7 mouse cellular contexts compared by ENCODE assay signal in the genomic region with DNA sequence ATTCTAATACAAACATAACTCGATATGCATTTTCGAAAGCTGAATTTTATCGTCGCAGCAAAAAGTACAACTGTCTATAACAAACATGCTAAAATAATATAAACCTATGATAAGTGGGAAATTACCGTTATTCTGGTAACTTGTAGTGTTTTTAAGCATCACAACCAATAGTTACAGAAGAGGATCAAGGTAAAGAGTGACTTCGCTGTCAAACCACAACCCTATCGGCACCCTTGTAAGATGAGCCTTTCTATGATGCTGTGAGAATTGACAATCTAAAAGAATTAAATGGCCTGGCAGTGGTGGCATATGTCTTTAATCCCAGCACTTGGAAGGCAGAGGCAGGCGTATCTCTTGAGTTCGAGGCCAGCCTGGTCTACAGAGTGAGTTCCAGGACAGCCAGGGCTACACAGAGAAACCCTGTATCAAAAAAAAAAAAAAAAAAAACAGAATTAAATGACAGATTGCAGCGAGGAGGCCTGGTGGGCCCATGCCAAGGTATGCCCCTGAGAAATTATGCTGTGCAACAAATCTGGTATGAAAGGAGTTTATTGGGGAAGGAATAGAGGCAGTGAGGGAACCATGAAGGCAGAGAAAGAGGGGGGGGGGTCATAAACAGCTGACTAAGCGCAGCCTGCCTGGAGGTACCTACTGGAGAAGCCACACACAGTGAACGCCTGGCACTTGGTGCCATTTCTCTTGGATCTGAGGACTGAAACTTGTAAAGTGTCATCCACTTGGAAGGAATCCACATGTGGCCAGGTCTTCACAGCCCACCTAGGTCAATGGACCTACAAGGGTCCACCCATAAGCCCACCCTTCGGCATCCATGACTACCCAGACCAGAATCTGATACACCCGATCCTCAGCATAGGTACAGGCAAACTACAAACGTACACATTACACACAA. TPM values are rescaled to one million over a fixed set of nuclear protein-coding genes. Genes with fewer than 3 reads are reported as not detected.
DNase-seq lines count a peak whose midpoint lies in the region; ATAC-seq and TF ChIP-seq lines count a peak whose summit lies in the region.

No protein-coding gene starts in this region.

- DNase-seq in lung, postnatal 14 days, result no peak
- no peak for DNase-seq in hindbrain, postnatal 0 days (ENCODE audit: low spot score)
- no peak for DNase-seq in midbrain, postnatal 0 days (ENCODE audit: low spot score)
- DNase-seq in right cerebral cortex, adult 18-20 months, result no peak
- no peak for DNase-seq in spleen, adult 12 weeks (ENCODE audit: low spot score)

- peak overlapping the region; percentile 96 for H3K27ac ChIP-seq in lung, embryonic 15.5 days
- peak overlapping the region; percentile 81 for H3K27ac ChIP-seq in embryonic facial prominence, embryonic 15.5 days (replicated peaks)
- peak overlapping the region; percentile 72 for H3K27ac ChIP-seq in hindbrain, postnatal 0 days
- H3K27ac ChIP-seq in midbrain, postnatal 0 days (ENCODE audit: low read depth, low read length), result peak overlapping the region; percentile 79

- H3K4me2 ChIP-seq in lung, embryonic 15.5 days, result peak overlapping the region; percentile 79
- peak overlapping the region; percentile 76 for H3K4me2 ChIP-seq in embryonic facial prominence, embryonic 15.5 days (replicated peaks)
- peak overlapping the region; percentile 87 for H3K4me2 ChIP-seq in hindbrain, postnatal 0 days (ENCODE audit: low read depth, low read length)
- H3K4me2 ChIP-seq in midbrain, postnatal 0 days (ENCODE audit: low read depth, low read length, poor library complexity, severe bottlenecking), result peak overlapping the region; percentile 36; the same call in 1 of the 2 replicates

- no peak for ATAC-seq in lung, embryonic 15.5 days (ENCODE audit: borderline replicate concordance, extremely low read depth, low FRiP score, low TSS enrichment)
- no peak for ATAC-seq in embryonic facial prominence, embryonic 15.5 days (ENCODE audit: insufficient number of reproducible peaks, low FRiP score, low TSS enrichment, low read depth)
- no peak for ATAC-seq in hindbrain, postnatal 0 days
- no peak for ATAC-seq in midbrain, postnatal 0 days (ENCODE audit: low FRiP score)

- WGBS in lung, embryonic 15.5 days, result 63% methylated on average over 15 of the region's 15 CpGs
- WGBS in embryonic facial prominence, embryonic 15.5 days, result 62% methylated on average over 15 of the region's 15 CpGs
- WGBS in hindbrain, postnatal 0 days, result 64% methylated on average over 15 of the region's 15 CpGs
- 66% methylated on average over 15 of the region's 15 CpGs for WGBS in midbrain, postnatal 0 days

- peak overlapping the region; percentile 74 for H3K4me3 ChIP-seq in lung, embryonic 15.5 days
- peak overlapping the region; percentile 74 for H3K4me3 ChIP-seq in embryonic facial prominence, embryonic 15.5 days (replicated peaks)
- peak overlapping the region; percentile 59 for H3K4me3 ChIP-seq in hindbrain, postnatal 0 days (ENCODE audit: low read length)
- H3K4me3 ChIP-seq in midbrain, postnatal 0 days (ENCODE audit: low read depth, low read length), result peak overlapping the region; percentile 22; the same call in 1 of the 2 replicates

- TF ChIP-seq CTCF in hindbrain, postnatal 0 days (IDR thresholded peaks at IDR 0.05; ENCODE audit: low read depth), result no peak
- no peak for TF ChIP-seq CTCF in midbrain, postnatal 0 days (IDR thresholded peaks at IDR 0.05)

- peaks cover 63% of the 10 kb centered on the region for H3K4me1 ChIP-seq in lung, embryonic 15.5 days
- H3K4me1 ChIP-seq in embryonic facial prominence, embryonic 15.5 days, result peaks cover 67% of the 10 kb centered on the region
- H3K4me1 ChIP-seq in hindbrain, postnatal 0 days (ENCODE audit: insufficient read depth, low read length), result peaks cover 40% of the 10 kb centered on the region
- peaks cover 8% of the 10 kb centered on the region; the same call in 1 of the 2 replicates for H3K4me1 ChIP-seq in midbrain, postnatal 0 days (ENCODE audit: insufficient read depth, low read length)

- no peaks in the 10 kb centered on the region for H3K9me3 ChIP-seq in lung, embryonic 15.5 days
- no peaks in the 10 kb centered on the region for H3K9me3 ChIP-seq in embryonic facial prominence, embryonic 15.5 days (replicated peaks)
- H3K9me3 ChIP-seq in hindbrain, postnatal 0 days (ENCODE audit: low read length), result no peaks in the 10 kb centered on the region
- no peaks in the 10 kb centered on the region for H3K9me3 ChIP-seq in midbrain, postnatal 0 days (ENCODE audit: low read length)

- no peaks in the 10 kb centered on the region for H3K27me3 ChIP-seq in lung, embryonic 15.5 days
- H3K27me3 ChIP-seq in embryonic facial prominence, embryonic 15.5 days, result no peaks in the 10 kb centered on the region
- no peaks in the 10 kb centered on the region for H3K27me3 ChIP-seq in hindbrain, postnatal 0 days (ENCODE audit: insufficient read depth, low read length)
- no peaks in the 10 kb centered on the region for H3K27me3 ChIP-seq in midbrain, postnatal 0 days (ENCODE audit: insufficient read depth, low read length)

- no peak overlapping the region for H3K9ac ChIP-seq in lung, embryonic 15.5 days
- 0 out of 2 replicates have a peak overlapping the region, but pooled peaks have one; percentile 12 for H3K9ac ChIP-seq in embryonic facial prominence, embryonic 15.5 days
- H3K9ac ChIP-seq in hindbrain, postnatal 0 days (replicated peaks; ENCODE audit: low read length), result 0 out of 2 replicates have a peak overlapping the region, but pooled peaks have one; percentile 4
- 0 out of 2 replicates have a peak overlapping the region, but pooled peaks have one; percentile 13 for H3K9ac ChIP-seq in midbrain, postnatal 0 days (replicated peaks; ENCODE audit: low read length, poor library complexity, severe bottlenecking)

- H3K36me3 ChIP-seq in lung, embryonic 15.5 days, result 0 out of 2 replicates have a peak, but pooled peaks cover under 1% of the 10 kb centered on the region
- 0 out of 2 replicates have a peak, but pooled peaks cover under 1% of the 10 kb centered on the region for H3K36me3 ChIP-seq in embryonic facial prominence, embryonic 15.5 days
- H3K36me3 ChIP-seq in hindbrain, postnatal 0 days (ENCODE audit: insufficient read depth, low read length), result no peaks in the 10 kb centered on the region
- H3K36me3 ChIP-seq in midbrain, postnatal 0 days (ENCODE audit: insufficient read depth, low read length), result no peaks in the 10 kb centered on the region

RNA-seq across cellular contexts. Expression of a gene that starts 0.8 kb away (rescaled TPM):
- polyA plus RNA-seq in lung, embryonic 15.5 days (2015; fragmentation: Nextera tagmentation; extraction: Ambion mirVana), result 70.8 and 75.2 TPM in 2 replicates
- polyA plus RNA-seq in embryonic facial prominence, embryonic 15.5 days (2015; fragmentation: Nextera tagmentation; extraction: Ambion mirVana), result 61.3 and 67.3 TPM in 2 replicates
- 0.93 and 5.0 TPM in 2 replicates for total RNA-seq in hindbrain, postnatal 0 days (2014; rRNA removed)
- 59.5 and 64.8 TPM in 2 replicates for polyA plus RNA-seq in hindbrain, postnatal 0 days (2015; fragmentation: Nextera tagmentation; extraction: Ambion mirVana)
- total RNA-seq in midbrain, postnatal 0 days (2014; rRNA removed), result 3.2 and 4.3 TPM in 2 replicates
- 41.6 and 47.5 TPM in 2 replicates for polyA plus RNA-seq in midbrain, postnatal 0 days (2015; fragmentation: Nextera tagmentation; extraction: Ambion mirVana)

RNA-seq across cellular contexts. Expression of a gene that starts 1.3 kb away (rescaled TPM):
- 451 and 472 TPM in 2 replicates for polyA plus RNA-seq in lung, embryonic 15.5 days (2015; fragmentation: Nextera tagmentation; extraction: Ambion mirVana)
- 393 and 421 TPM in 2 replicates for polyA plus RNA-seq in embryonic facial prominence, embryonic 15.5 days (2015; fragmentation: Nextera tagmentation; extraction: Ambion mirVana)
- total RNA-seq in hindbrain, postnatal 0 days (2014; rRNA removed), result 209 and 236 TPM in 2 replicates
- 203 and 204 TPM in 2 replicates for polyA plus RNA-seq in hindbrain, postnatal 0 days (2015; fragmentation: Nextera tagmentation; extraction: Ambion mirVana)
- 132 and 171 TPM in 2 replicates for total RNA-seq in midbrain, postnatal 0 days (2014; rRNA removed)
- polyA plus RNA-seq in midbrain, postnatal 0 days (2015; fragmentation: Nextera tagmentation; extraction: Ambion mirVana), result 132 and 144 TPM in 2 replicates

RNA-seq across cellular contexts. Expression of a gene that starts 38.9 kb away (rescaled TPM):
- 45.3 and 53.6 TPM in 2 replicates for polyA plus RNA-seq in lung, embryonic 15.5 days (2015; fragmentation: Nextera tagmentation; extraction: Ambion mirVana)
- 50.6 and 66.2 TPM in 2 replicates for polyA plus RNA-seq in embryonic facial prominence, embryonic 15.5 days (2015; fragmentation: Nextera tagmentation; extraction: Ambion mirVana)
- total RNA-seq in hindbrain, postnatal 0 days (2014; rRNA removed), result 31.2 and 35.4 TPM in 2 replicates
- 10.5 and 11.5 TPM in 2 replicates for polyA plus RNA-seq in hindbrain, postnatal 0 days (2015; fragmentation: Nextera tagmentation; extraction: Ambion mirVana)
- total RNA-seq in midbrain, postnatal 0 days (2014; rRNA removed), result 25.5 and 31.4 TPM in 2 replicates
- 9.0 and 11.7 TPM in 2 replicates for polyA plus RNA-seq in midbrain, postnatal 0 days (2015; fragmentation: Nextera tagmentation; extraction: Ambion mirVana)

Comparison
In these comparisons a context has a peak if more than half of its experiments do, and no peak if none do; other contexts are left out.
1. H3K4me2 ChIP-seq: peak in every context shown above with its lines; median percentile 87 in hindbrain, postnatal 0 days; 79 in lung, embryonic 15.5 days; 76 in embryonic facial prominence, embryonic 15.5 days; 36 in midbrain, postnatal 0 days.
2. H3K4me3 ChIP-seq: peak in every context shown above with its lines; median percentile 74 in lung, embryonic 15.5 days; 74 in embryonic facial prominence, embryonic 15.5 days; 59 in hindbrain, postnatal 0 days; 22 in midbrain, postnatal 0 days.